Mouse (Mus musculus): Measurements from ENCODE around the gene Hsd17b13. TPM values are rescaled to one million over a fixed set of nuclear protein-coding genes. Genes with fewer than 3 reads are reported as not detected.
A peak's percentile ranks its signal among the peaks of the same experiment; 100 is the strongest.
"Not testable (repeated sequence)": the region's sequence is repeated elsewhere in the genome, so short reads cannot be mapped to it uniquely, and the experiment has no call there.

The Hsd17b13 gene
- polyA plus RNA-seq, 1 experiment from 2014 or later: 110 TPM

- 67% methylated on average over 11 of the region's 11 CpGs for WGBS (ENCODE audit: insufficient replicate concordance)
- H3K27me3 ChIP-seq (ENCODE audit: control insufficient read depth, insufficient read depth, low read depth, low read length): no peaks in the 10 kb centered on the region
- no peak for ATAC-seq (ENCODE audit: low read depth)
Measured at GRCm38 (mm10) chr5:103938547-103939349, 38.5 kb downstream of the Hsd17b13 start.

GRCm38 (mm10) chr5:103936906-103937589, 40.2 kb downstream of the Hsd17b13 start:
- no peak overlapping the region for H3K9ac ChIP-seq (ENCODE audit: low read depth, low read length)
- H3K4me2 ChIP-seq (ENCODE audit: low read depth, low read length): no peak overlapping the region
- 52% methylated on average over 14 of the region's 14 CpGs for WGBS (ENCODE audit: insufficient replicate concordance)
- no peak overlapping the region for H3K27ac ChIP-seq (ENCODE audit: low read length)
- no peak for ATAC-seq (ENCODE audit: low read depth)
- no peaks in the 10 kb centered on the region for H3K4me1 ChIP-seq (ENCODE audit: control insufficient read depth, low read depth, low read length)
- H3K36me3 ChIP-seq (ENCODE audit: control insufficient read depth, insufficient read depth): no peaks in the 10 kb centered on the region
- no peaks in the 10 kb centered on the region for H3K27me3 ChIP-seq (ENCODE audit: control insufficient read depth, insufficient read depth, low read depth, low read length)
- no peaks in the 10 kb centered on the region for H3K9me3 ChIP-seq (replicated peaks; ENCODE audit: control insufficient read depth, low read length)
- no peak overlapping the region for H3K4me3 ChIP-seq (ENCODE audit: low read depth, low read length)

More at GRCm38 (mm10) chr5:103938547-103939349, 38.5 kb downstream of the Hsd17b13 start:
- Histone ChIP-seq H3K4me3 (ENCODE audit: low read depth, low read length) (no peak overlapping the region), H3K4me1 (ENCODE audit: control insufficient read depth, low read depth, low read length) (no peaks in the 10 kb centered on the region), H3K4me2 (ENCODE audit: low read depth, low read length) (no peak overlapping the region), H3K9ac (ENCODE audit: low read depth, low read length) (no peak overlapping the region), H3K36me3 (ENCODE audit: control insufficient read depth, insufficient read depth) (no peaks in the 10 kb centered on the region), H3K27ac (ENCODE audit: low read length) (no peak overlapping the region), H3K9me3 (replicated peaks; ENCODE audit: control insufficient read depth, low read length) (no peaks in the 10 kb centered on the region)

- H3K9me3 ChIP-seq (replicated peaks; ENCODE audit: control insufficient read depth, low read length); H3K27me3 ChIP-seq (ENCODE audit: control insufficient read depth, insufficient read depth, low read depth, low read length); H3K4me3 ChIP-seq (ENCODE audit: low read depth, low read length); H3K4me1 ChIP-seq (ENCODE audit: control insufficient read depth, low read depth, low read length); H3K9ac ChIP-seq (ENCODE audit: low read depth, low read length); H3K4me2 ChIP-seq (ENCODE audit: low read depth, low read length); H3K27ac ChIP-seq (ENCODE audit: low read length); ATAC-seq (ENCODE audit: low read depth); H3K36me3 ChIP-seq (ENCODE audit: control insufficient read depth, insufficient read depth): not testable (repeated sequence)
Measured at GRCm38 (mm10) chr5:103931924-103932323, 45.3 kb downstream of the Hsd17b13 start.

DNA sequence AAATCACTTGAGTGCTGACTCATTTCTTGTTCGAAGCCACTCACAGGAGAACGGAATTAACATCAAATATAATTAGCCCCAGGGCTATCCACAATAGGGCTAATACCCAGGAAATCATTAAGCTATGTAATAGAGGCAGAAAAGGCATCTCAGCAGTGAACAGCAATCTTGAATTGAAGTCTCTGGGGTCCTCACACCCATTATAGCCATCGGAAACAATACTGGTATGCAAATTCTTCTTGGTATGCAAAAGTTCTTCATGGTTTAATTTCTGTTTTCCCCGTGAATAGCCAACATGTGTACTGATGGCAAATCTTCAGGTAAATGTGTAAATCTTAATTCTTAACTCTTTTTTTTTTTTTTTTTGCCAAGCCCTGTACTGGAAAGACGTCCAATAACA, 46.7 kb downstream of the Hsd17b13 start:
- Histone ChIP-seq H3K4me3 (ENCODE audit: low read depth, low read length) (no peak overlapping the region), H3K9me3 (replicated peaks; ENCODE audit: control insufficient read depth, low read length) (no peaks in the 10 kb centered on the region), H3K4me1 (ENCODE audit: control insufficient read depth, low read depth, low read length) (no peaks in the 10 kb centered on the region; the same call in 1 of the 2 replicates), H3K9ac (ENCODE audit: low read depth, low read length) (no peak overlapping the region), H3K36me3 (ENCODE audit: control insufficient read depth, insufficient read depth) (no peaks in the 10 kb centered on the region), H3K4me2 (ENCODE audit: low read depth, low read length) (no peak overlapping the region), H3K27ac (ENCODE audit: low read length) (no peak overlapping the region), H3K27me3 (ENCODE audit: control insufficient read depth, insufficient read depth, low read depth, low read length) (no peaks in the 10 kb centered on the region)
- 38% methylated on average over 5 of the region's 5 CpGs for WGBS (ENCODE audit: insufficient replicate concordance)
- ATAC-seq (ENCODE audit: low read depth): no peak

- no peaks in the 10 kb centered on the region for H3K9me3 ChIP-seq (replicated peaks; ENCODE audit: control insufficient read depth, low read length)
- no peaks in the 10 kb centered on the region for H3K27me3 ChIP-seq (ENCODE audit: control insufficient read depth, insufficient read depth, low read depth, low read length)
- H3K9ac ChIP-seq (ENCODE audit: low read depth, low read length): no peak overlapping the region
- peak overlapping the region; percentile 56 for H3K4me2 ChIP-seq (ENCODE audit: low read depth, low read length)
- no peaks in the 10 kb centered on the region for H3K36me3 ChIP-seq (ENCODE audit: control insufficient read depth, insufficient read depth)
- 65% methylated on average over 7 of the region's 7 CpGs for WGBS (ENCODE audit: insufficient replicate concordance)
- ATAC-seq (ENCODE audit: low read depth): no peak
- no peak overlapping the region for H3K4me3 ChIP-seq (ENCODE audit: low read depth, low read length)
- no peaks in the 10 kb centered on the region; the same call in 1 of the 2 replicates for H3K4me1 ChIP-seq (ENCODE audit: control insufficient read depth, low read depth, low read length)
- H3K27ac ChIP-seq (ENCODE audit: low read length): no peak overlapping the region
Measured at GRCm38 (mm10) chr5:103928196-103928550, 49.0 kb downstream of the Hsd17b13 start.

DNA sequence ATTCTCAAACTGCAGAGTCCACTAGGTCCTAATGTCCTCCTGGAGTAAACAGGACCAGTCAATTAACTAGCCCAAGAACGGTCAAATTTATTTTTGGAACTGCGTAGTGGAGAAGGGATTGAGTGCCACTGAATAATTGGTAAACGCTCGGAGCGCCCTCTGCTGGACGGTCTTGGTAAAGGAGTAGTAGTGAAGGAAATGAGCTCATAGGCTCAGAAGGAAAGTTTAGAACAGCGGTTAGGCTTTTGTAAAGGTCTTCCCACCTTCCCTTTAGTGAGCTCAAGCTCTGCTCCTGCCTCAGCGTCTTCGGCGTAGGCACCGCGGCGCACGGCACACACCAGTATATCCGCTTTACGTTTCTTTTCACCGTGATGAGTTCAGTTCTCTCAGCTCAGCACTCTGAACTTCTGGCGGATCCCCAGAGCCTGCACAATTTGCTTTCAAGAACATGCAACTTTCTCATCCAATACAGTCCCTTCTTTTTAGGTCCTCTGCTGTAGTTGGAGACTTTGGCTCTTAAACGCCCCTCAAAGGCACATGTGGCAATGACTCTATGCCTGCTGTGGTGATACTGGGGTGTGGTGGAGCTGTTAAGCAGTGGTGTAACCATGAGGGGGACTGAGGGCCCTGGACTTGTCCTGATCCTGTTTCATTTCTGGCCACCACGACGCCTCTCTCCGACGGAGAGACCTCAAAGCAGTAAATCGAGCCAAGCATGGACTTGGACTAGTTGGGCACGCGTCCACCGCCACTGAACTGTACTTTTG, 49.6 kb downstream of the Hsd17b13 start:
- peak; percentile 41; the same call in 1 of the 2 replicates for ATAC-seq (ENCODE audit: low read depth)
- peak overlapping the region; percentile 31 for H3K4me3 ChIP-seq (ENCODE audit: low read depth, low read length)
- H3K9ac ChIP-seq (ENCODE audit: low read depth, low read length): no peak overlapping the region

GRCm38 (mm10) chr5:103926398-103926797, 50.8 kb downstream of the Hsd17b13 start:
- WGBS (ENCODE audit: insufficient replicate concordance): 54% methylated on average over 12 of the region's 12 CpGs
- Histone ChIP-seq H3K27me3 (ENCODE audit: control insufficient read depth, insufficient read depth, low read depth, low read length) (no peaks in the 10 kb centered on the region), H3K4me2 (ENCODE audit: low read depth, low read length) (no peak overlapping the region), H3K27ac (ENCODE audit: low read length) (no peak overlapping the region), H3K9me3 (replicated peaks; ENCODE audit: control insufficient read depth, low read length) (no peaks in the 10 kb centered on the region), H3K9ac (ENCODE audit: low read depth, low read length) (no peak overlapping the region), H3K36me3 (ENCODE audit: control insufficient read depth, insufficient read depth) (no peaks in the 10 kb centered on the region), H3K4me3 (ENCODE audit: low read depth, low read length) (no peak overlapping the region), H3K4me1 (ENCODE audit: control insufficient read depth, low read depth, low read length) (no peaks in the 10 kb centered on the region; the same call in 1 of the 2 replicates)
- ATAC-seq (ENCODE audit: low read depth): no peak

More for the DNA sequence above, 49.6 kb downstream of the Hsd17b13 start:
- no peaks in the 10 kb centered on the region for H3K36me3 ChIP-seq (ENCODE audit: control insufficient read depth, insufficient read depth)
- peak overlapping the region; percentile 56 for H3K4me2 ChIP-seq (ENCODE audit: low read depth, low read length)
- H3K4me1 ChIP-seq (ENCODE audit: control insufficient read depth, low read depth, low read length): no peaks in the 10 kb centered on the region; the same call in 1 of the 2 replicates
- no peak overlapping the region for H3K27ac ChIP-seq (ENCODE audit: low read length)
- no peaks in the 10 kb centered on the region for H3K27me3 ChIP-seq (ENCODE audit: control insufficient read depth, insufficient read depth, low read depth, low read length)
- H3K9me3 ChIP-seq (replicated peaks; ENCODE audit: control insufficient read depth, low read length): no peaks in the 10 kb centered on the region
- WGBS (ENCODE audit: insufficient replicate concordance): 17% methylated on average over 27 of the region's 27 CpGs

- 61% methylated on average over 2 of the region's 2 CpGs for WGBS (ENCODE audit: insufficient replicate concordance)
- Histone ChIP-seq H3K36me3 (ENCODE audit: control insufficient read depth, insufficient read depth) (no peaks in the 10 kb centered on the region), H3K9me3 (replicated peaks; ENCODE audit: control insufficient read depth, low read length) (no peaks in the 10 kb centered on the region), H3K4me3 (ENCODE audit: low read depth, low read length) (no peak overlapping the region), H3K27me3 (ENCODE audit: control insufficient read depth, insufficient read depth, low read depth, low read length) (no peaks in the 10 kb centered on the region), H3K9ac (ENCODE audit: low read depth, low read length) (no peak overlapping the region), H3K4me1 (ENCODE audit: control insufficient read depth, low read depth, low read length) (no peaks in the 10 kb centered on the region; the same call in 1 of the 2 replicates), H3K27ac (ENCODE audit: low read length) (no peak overlapping the region), H3K4me2 (ENCODE audit: low read depth, low read length) (no peak overlapping the region)
- ATAC-seq (ENCODE audit: low read depth): no peak
Measured at GRCm38 (mm10) chr5:103923755-103924154, 53.5 kb downstream of the Hsd17b13 start.

All from liver, embryonic 16.5 days (tissue).